Mouse (Mus musculus): ENCODE measurements around the gene Dlg5. TPM values are rescaled to one million over a fixed set of nuclear protein-coding genes. Genes with fewer than 3 reads are reported as not detected.

The Dlg5 gene
- polyA plus RNA-seq, 1 experiment from 2014 or later, result 5.2 TPM

DNA sequence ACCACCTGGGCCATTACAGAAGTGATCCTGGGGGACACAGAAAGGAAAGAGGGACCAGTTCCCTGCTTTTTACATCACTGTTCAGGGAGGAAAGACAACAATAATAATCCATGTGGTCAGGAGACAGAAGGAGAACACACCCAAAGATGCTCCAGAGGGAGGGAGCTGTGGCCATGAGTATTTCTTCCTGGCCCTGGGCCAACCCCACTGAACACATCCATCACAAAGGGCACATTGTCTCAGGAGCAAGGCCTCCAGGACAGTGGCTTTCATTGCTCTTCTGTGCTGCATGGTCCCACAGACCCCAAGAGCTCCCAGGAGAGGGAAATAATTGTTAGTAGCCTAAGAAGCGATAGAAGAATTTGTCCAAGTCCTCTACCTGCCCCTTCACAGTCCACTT, 23.9 kb upstream of the Dlg5 start:
- Histone ChIP-seq H3K36me3 (ENCODE audit: control insufficient read depth, insufficient read depth) (no peaks in the 10 kb centered on the region), H3K27ac (ENCODE audit: low read length) (no peak overlapping the region), H3K4me3 (ENCODE audit: low read length) (no peak overlapping the region), H3K4me2 (ENCODE audit: low read depth, low read length) (no peak overlapping the region), H3K9me3 (replicated peaks; ENCODE audit: control insufficient read depth, low read length) (no peaks in the 10 kb centered on the region), H3K27me3 (ENCODE audit: control insufficient read depth, insufficient read depth, low read length) (no peaks in the 10 kb centered on the region), H3K4me1 (ENCODE audit: control insufficient read depth, insufficient read depth, low read length) (no peaks in the 10 kb centered on the region), H3K9ac (ENCODE audit: low read length) (no peak overlapping the region)
- WGBS, result 74% methylated on average over 1 of the region's 1 CpGs
- ATAC-seq (replicated peaks; ENCODE audit: extremely low read depth, insufficient read depth, low FRiP score), result no peak

DNA sequence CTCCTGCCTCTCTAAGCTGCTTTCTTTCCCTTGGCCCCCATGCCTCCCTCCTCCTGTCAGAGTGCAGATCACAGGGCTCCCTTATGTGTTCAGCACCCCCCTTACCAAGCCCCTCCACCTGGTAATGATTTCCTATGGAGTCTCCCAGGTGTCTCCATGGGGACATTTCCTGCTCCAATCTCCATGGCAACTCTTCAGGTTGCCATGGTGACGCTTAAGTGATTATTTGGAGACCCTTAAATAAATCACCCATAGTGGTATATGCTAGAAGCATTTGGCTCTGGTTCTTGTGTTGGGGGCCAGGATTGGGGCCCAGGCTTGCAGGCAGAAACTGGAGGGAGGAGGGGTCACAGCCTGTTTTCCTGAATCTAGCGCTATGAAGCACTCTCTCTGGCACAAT, 17.2 kb upstream of the Dlg5 start:
- Histone ChIP-seq H3K9ac (ENCODE audit: low read length) (no peak overlapping the region), H3K9me3 (replicated peaks; ENCODE audit: control insufficient read depth, low read length) (no peaks in the 10 kb centered on the region), H3K36me3 (ENCODE audit: control insufficient read depth, insufficient read depth) (no peaks in the 10 kb centered on the region), H3K4me1 (ENCODE audit: control insufficient read depth, insufficient read depth, low read length) (no peaks in the 10 kb centered on the region), H3K27me3 (ENCODE audit: control insufficient read depth, insufficient read depth, low read length) (no peaks in the 10 kb centered on the region), H3K4me2 (ENCODE audit: low read depth, low read length) (no peak overlapping the region), H3K27ac (ENCODE audit: low read length) (no peak overlapping the region), H3K4me3 (ENCODE audit: low read length) (no peak overlapping the region)
- no peak for ATAC-seq (replicated peaks; ENCODE audit: extremely low read depth, insufficient read depth, low FRiP score)
- 60% methylated on average over 2 of the region's 2 CpGs for WGBS

DNA sequence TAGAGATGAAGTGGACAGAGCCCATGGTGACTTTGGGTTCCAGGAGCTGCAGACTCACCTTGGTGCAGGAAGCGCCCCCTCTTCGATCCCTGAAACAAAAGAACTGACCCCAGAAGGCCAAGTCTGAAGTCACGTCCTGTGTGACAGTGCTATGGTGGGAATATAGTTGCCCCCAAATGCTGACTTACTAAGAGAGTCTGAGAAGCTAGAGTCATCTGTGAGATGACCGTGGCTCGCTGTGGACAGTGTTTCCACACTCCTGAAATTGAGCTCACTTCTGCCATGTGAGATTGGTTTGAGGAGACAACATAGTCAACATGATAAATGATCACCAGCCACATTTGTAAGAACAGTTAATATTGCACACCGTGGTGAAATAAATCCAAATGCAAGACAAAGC, 16.7 kb upstream of the Dlg5 start:
- Histone ChIP-seq H3K4me2 (ENCODE audit: low read depth, low read length) (no peak overlapping the region), H3K9ac (ENCODE audit: low read length) (no peak overlapping the region), H3K4me1 (ENCODE audit: control insufficient read depth, insufficient read depth, low read length) (no peaks in the 10 kb centered on the region), H3K36me3 (ENCODE audit: control insufficient read depth, insufficient read depth) (no peaks in the 10 kb centered on the region), H3K9me3 (replicated peaks; ENCODE audit: control insufficient read depth, low read length) (no peaks in the 10 kb centered on the region), H3K27ac (ENCODE audit: low read length) (no peak overlapping the region), H3K27me3 (ENCODE audit: control insufficient read depth, insufficient read depth, low read length) (no peaks in the 10 kb centered on the region), H3K4me3 (ENCODE audit: low read length) (no peak overlapping the region)
- no peak for ATAC-seq (replicated peaks; ENCODE audit: extremely low read depth, insufficient read depth, low FRiP score)
- 81% methylated on average over 6 of the region's 6 CpGs for WGBS

DNA sequence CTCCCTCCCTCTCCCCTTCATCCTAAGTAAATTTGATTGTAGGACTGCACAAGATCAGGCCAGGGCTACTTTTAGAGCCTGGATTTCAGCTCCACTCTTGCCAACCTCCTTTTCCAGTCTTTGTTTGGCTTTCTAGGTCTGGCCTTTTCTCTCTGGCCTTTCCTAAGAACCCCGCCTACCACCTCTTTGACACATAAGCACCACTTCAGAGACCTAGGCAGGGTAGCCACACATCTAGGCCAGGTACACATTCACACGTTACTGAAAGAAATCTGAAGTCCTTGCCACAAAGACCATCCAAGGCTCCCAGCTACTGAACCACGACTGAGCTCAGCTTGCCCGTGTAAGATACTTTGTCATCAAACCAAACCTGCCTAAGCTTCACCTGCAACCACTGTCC, 14.7 kb upstream of the Dlg5 start:
- Histone ChIP-seq H3K9ac (ENCODE audit: low read length) (no peak overlapping the region), H3K9me3 (replicated peaks; ENCODE audit: control insufficient read depth, low read length) (no peaks in the 10 kb centered on the region), H3K27me3 (ENCODE audit: control insufficient read depth, insufficient read depth, low read length) (no peaks in the 10 kb centered on the region), H3K36me3 (ENCODE audit: control insufficient read depth, insufficient read depth) (no peaks in the 10 kb centered on the region), H3K4me1 (ENCODE audit: control insufficient read depth, insufficient read depth, low read length) (no peaks in the 10 kb centered on the region), H3K27ac (ENCODE audit: low read length) (no peak overlapping the region), H3K4me3 (ENCODE audit: low read length) (no peak overlapping the region), H3K4me2 (ENCODE audit: low read depth, low read length) (no peak overlapping the region)
- no peak for ATAC-seq (replicated peaks; ENCODE audit: extremely low read depth, insufficient read depth, low FRiP score)
- 60% methylated on average over 4 of the region's 4 CpGs for WGBS

DNA sequence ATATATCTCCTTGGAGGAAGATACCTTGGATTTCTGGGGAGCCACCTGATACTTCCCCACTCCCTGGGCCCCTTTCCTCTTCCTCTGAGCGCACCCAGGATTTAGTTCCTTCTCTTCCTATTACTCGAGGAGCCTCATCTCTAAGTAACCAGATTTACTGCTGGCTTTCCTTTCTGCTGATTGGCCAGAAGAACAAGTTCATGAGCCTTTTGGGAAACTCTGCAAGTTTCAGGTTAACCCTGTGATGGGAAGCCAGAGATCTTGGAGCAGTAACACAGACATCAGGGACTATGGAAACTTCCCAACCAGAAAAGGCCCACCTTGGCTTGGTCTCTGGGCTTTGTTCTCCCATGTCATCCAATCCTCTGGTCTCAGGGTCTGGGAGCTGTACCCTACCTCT, 10.2 kb upstream of the Dlg5 start:
- no peak overlapping the region for H3K27ac ChIP-seq (ENCODE audit: low read length)
- no peaks in the 10 kb centered on the region for H3K36me3 ChIP-seq (ENCODE audit: control insufficient read depth, insufficient read depth)
- peaks cover 15% of the 10 kb centered on the region; the same call in 1 of the 2 replicates for H3K4me1 ChIP-seq (ENCODE audit: control insufficient read depth, insufficient read depth, low read length)
- no peak overlapping the region for H3K9ac ChIP-seq (ENCODE audit: low read length)
- H3K27me3 ChIP-seq (ENCODE audit: control insufficient read depth, insufficient read depth, low read length), result no peaks in the 10 kb centered on the region
- H3K9me3 ChIP-seq (replicated peaks; ENCODE audit: control insufficient read depth, low read length), result no peaks in the 10 kb centered on the region
- WGBS, result 71% methylated on average over 2 of the region's 2 CpGs
- H3K4me2 ChIP-seq (ENCODE audit: low read depth, low read length), result no peak overlapping the region
- H3K4me3 ChIP-seq (ENCODE audit: low read length), result no peak overlapping the region
- ATAC-seq (replicated peaks; ENCODE audit: extremely low read depth, insufficient read depth, low FRiP score), result no peak

DNA sequence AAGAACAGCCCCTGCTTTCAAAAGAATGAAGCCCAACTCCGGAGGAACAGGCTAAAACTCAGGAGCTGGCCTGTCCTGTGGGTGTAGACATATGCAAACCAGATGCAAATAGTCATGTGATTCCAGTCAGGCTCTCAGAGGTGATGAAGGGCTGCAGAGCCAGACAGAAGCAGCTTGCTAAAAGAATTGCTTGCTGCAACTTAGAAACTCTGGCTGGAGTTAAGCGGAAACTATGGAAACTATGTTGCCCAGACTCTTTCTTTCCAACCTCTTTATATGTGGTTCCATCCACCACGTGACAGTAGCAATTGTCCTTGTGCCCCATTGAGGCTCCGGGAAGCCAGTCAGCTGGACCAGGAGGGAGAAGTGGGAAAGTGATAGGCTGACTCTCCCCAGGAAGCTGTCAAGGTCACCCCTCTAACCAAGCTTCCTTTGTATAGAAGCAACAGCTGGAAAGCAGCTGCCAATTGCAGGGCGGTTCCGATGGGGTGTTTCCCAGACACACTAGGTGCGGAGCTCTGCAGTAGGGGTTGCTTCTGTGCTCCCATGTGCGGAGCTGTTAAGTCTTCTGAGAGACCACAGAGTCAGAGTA, 8.0 kb upstream of the Dlg5 start:
- Histone ChIP-seq H3K27ac (ENCODE audit: low read length) (peak overlapping the region; percentile 90), H3K27me3 (ENCODE audit: control insufficient read depth, insufficient read depth, low read length) (no peaks in the 10 kb centered on the region), H3K9me3 (replicated peaks; ENCODE audit: control insufficient read depth, low read length) (no peaks in the 10 kb centered on the region), H3K9ac (ENCODE audit: low read length) (peak overlapping the region; percentile 52), H3K4me2 (ENCODE audit: low read depth, low read length) (peak overlapping the region; percentile 26), H3K36me3 (ENCODE audit: control insufficient read depth, insufficient read depth) (no peaks in the 10 kb centered on the region), H3K4me1 (ENCODE audit: control insufficient read depth, insufficient read depth, low read length) (peaks cover 15% of the 10 kb centered on the region; the same call in 1 of the 2 replicates), H3K4me3 (ENCODE audit: low read length) (no peak overlapping the region)
- 6% methylated on average over 8 of the region's 8 CpGs for WGBS
- ATAC-seq (replicated peaks; ENCODE audit: extremely low read depth, insufficient read depth, low FRiP score), result peak; percentile 89

DNA sequence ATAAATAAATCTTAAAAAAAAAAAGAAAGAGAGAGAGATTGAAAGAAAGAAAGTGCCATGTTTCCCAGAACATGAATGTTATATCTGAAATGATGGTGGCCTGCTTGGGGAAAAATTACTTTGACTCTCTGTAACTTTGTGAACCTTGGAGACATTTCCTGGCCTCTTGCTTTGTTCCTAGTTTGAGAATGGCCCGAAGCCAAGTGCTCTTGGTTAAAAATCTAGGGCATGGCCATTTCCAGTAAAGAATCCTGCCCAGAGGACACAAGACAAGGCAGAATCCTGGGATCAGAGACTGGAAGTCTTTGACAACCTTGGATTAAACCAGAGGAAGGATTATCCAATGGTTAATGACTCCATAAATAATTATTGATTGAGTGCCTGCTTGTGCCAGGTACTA, 5.6 kb upstream of the Dlg5 start:
- Histone ChIP-seq H3K36me3 (ENCODE audit: control insufficient read depth, insufficient read depth) (no peaks in the 10 kb centered on the region), H3K9me3 (replicated peaks; ENCODE audit: control insufficient read depth, low read length) (no peaks in the 10 kb centered on the region)
- 68% methylated on average over 1 of the region's 1 CpGs for WGBS

DNA sequence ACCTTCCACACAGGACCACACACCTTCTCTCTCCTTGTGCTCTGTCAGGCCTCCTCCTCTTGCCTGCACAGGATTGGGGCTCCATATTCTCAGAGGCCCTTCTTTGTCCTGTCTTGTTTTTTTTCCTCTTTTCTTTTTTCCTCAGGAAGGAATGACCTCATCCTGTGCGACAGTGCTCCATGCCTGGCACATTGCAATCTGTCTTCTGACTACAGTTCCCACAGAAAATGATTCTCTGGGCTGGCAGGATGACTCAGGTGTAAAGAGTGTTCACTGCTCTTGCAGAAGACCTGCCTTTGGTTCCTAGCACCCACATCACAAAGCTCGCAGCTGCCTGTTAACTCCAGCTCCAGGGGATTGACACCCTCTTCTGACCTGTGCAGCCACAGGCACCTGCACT, 4.2 kb upstream of the Dlg5 start:
- 58% methylated on average over 2 of the region's 2 CpGs for WGBS
- H3K4me3 ChIP-seq (ENCODE audit: low read length), result no peak overlapping the region
- H3K9me3 ChIP-seq (replicated peaks; ENCODE audit: control insufficient read depth, low read length), result no peaks in the 10 kb centered on the region
- peaks cover 17% of the 10 kb centered on the region for H3K4me1 ChIP-seq (ENCODE audit: control insufficient read depth, insufficient read depth, low read length)
- no peaks in the 10 kb centered on the region for H3K27me3 ChIP-seq (ENCODE audit: control insufficient read depth, insufficient read depth, low read length)
- no peak overlapping the region for H3K9ac ChIP-seq (ENCODE audit: low read length)
- H3K4me2 ChIP-seq (ENCODE audit: low read depth, low read length), result no peak overlapping the region
- no peaks in the 10 kb centered on the region for H3K36me3 ChIP-seq (ENCODE audit: control insufficient read depth, insufficient read depth)
- no peak for ATAC-seq (replicated peaks; ENCODE audit: extremely low read depth, insufficient read depth, low FRiP score)
- H3K27ac ChIP-seq (ENCODE audit: low read length), result no peak overlapping the region

More for the DNA sequence above, 5.6 kb upstream of the Dlg5 start:
- no peak for ATAC-seq (replicated peaks; ENCODE audit: extremely low read depth, insufficient read depth, low FRiP score)
- H3K27me3 ChIP-seq (ENCODE audit: control insufficient read depth, insufficient read depth, low read length), result no peaks in the 10 kb centered on the region
- H3K4me1 ChIP-seq (ENCODE audit: control insufficient read depth, insufficient read depth, low read length), result peaks cover 15% of the 10 kb centered on the region; the same call in 1 of the 2 replicates
- H3K4me3 ChIP-seq (ENCODE audit: low read length), result no peak overlapping the region
- H3K9ac ChIP-seq (ENCODE audit: low read length), result no peak overlapping the region
- H3K27ac ChIP-seq (ENCODE audit: low read length), result no peak overlapping the region
- no peak overlapping the region for H3K4me2 ChIP-seq (ENCODE audit: low read depth, low read length)

DNA sequence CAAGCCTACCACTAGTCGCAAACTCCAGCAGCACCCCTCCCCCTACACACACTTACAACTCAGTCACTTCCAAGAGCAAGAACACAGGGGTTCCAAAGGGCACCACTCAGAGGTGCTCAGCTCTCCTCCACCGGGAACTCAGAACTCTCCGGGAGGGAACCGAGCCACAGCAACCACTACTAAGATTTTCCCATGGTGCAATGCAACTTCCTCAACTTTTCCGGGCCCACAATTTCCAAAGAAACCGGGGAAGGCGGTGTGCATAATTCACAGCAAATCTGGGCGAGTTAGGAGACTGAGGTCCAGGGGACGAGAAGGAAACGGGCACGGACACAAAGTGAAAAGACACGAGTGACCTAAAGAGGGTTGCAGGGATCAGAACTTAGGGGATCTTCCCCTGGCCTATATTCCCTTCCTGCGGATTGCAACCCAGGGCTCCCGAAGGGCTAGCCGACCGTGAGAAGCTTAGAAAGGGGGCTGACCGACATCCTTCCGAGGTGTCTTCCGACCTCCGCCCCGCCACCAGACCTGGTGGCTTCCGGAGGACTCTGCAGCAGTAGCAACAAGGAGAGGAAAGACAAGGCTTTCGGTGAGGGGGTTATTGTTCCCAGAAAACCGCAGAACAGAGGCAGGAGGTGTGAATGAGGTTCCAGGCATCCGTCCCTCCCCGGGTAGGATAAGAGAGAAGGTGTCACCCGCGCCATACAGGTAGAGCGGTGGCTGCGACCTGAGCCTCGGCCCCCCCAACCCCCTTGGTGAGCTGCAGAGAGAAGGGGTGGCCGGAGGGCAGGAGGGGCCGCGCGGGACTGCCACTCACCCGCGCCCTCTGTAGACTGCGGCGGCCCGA, 1.2 kb downstream of the Dlg5 start:
- under 1% methylated on average over 40 of the region's 40 CpGs for WGBS
- H3K27me3 ChIP-seq (ENCODE audit: control insufficient read depth, insufficient read depth, low read length), result no peaks in the 10 kb centered on the region

More for the DNA sequence above, 1.2 kb downstream of the Dlg5 start:
- Histone ChIP-seq H3K4me1 (ENCODE audit: control insufficient read depth, insufficient read depth, low read length) (peaks cover 9% of the 10 kb centered on the region), H3K9ac (ENCODE audit: low read length) (peak overlapping the region; percentile 92), H3K4me3 (ENCODE audit: low read length) (peak overlapping the region; percentile 65), H3K36me3 (ENCODE audit: control insufficient read depth, insufficient read depth) (0 out of 2 replicates have a peak, but pooled peaks cover 2% of the 10 kb centered on the region), H3K9me3 (replicated peaks; ENCODE audit: control insufficient read depth, low read length) (no peaks in the 10 kb centered on the region), H3K4me2 (ENCODE audit: low read depth, low read length) (peak overlapping the region; percentile 89), H3K27ac (ENCODE audit: low read length) (peak overlapping the region; percentile 88)
- ATAC-seq (replicated peaks; ENCODE audit: extremely low read depth, insufficient read depth, low FRiP score), result no peak

Measured in heart, embryonic 16.5 days (tissue).